Mouse (Mus musculus) olfactory bulb, adult 2 months (tissue): ENCODE results near the gene Wdr47. TPM values are rescaled to one million over a fixed set of nuclear protein-coding genes. Genes with fewer than 3 reads are reported as not detected.

Experiments used
- H3K27ac ChIP-seq: fragments of 200-500 bp; 2 replicates; pipeline ENCODE4 v1.5.1; 2012; ENCODE audit warnings: low read depth, low read length; ENCODE audit not compliant: insufficient read depth
- H3K4me1 ChIP-seq: fragments of 200-500 bp; 2 replicates; pipeline ENCODE4 v1.6.1; 2012; ENCODE audit warnings: low read length; ENCODE audit not compliant: control insufficient read depth, insufficient read depth
- H3K4me3 ChIP-seq: fragments of 200-500 bp; 2 replicates; pipeline ENCODE4 v1.5.1; 2012; ENCODE audit warnings: mild to moderate bottlenecking, low read depth, low read length, moderate library complexity; ENCODE audit not compliant: insufficient read depth
- CTCF ChIP-seq: fragments of 200-500 bp; IDR thresholded peaks from 2 replicates; pipeline ENCODE4 v1.5.1; 2012; ENCODE audit warnings: low read depth, mild to moderate bottlenecking, low read length, moderate library complexity; ENCODE audit not compliant: insufficient read depth
- POLR2A ChIP-seq: fragments of 200-500 bp; IDR thresholded peaks from 2 replicates; pipeline ENCODE4 v1.6.1; 2012; ENCODE audit warnings: mild to moderate bottlenecking, low read depth, low read length, moderate library complexity; ENCODE audit not compliant: insufficient read depth
- WGBS: fragments of 180-500 bp; shearing (Covaris S2); methylation state at CpG from one replicate; pipeline ENCODE4 v1.1.7; 2018; 5-methylcytosine and 5-hydroxymethylcytosine counted together
- polyA plus RNA-seq: library from polyadenylated mRNA; stranded (reverse); fragments of >200 nt; gene quantifications from 2 replicates; pipeline ENCODE4 v1.2.4, GENCODE M21; 2012; ENCODE audit warnings: low replicate concordance; ENCODE audit not compliant: missing spikeins, insufficient read depth, insufficient read length

The Wdr47 gene
- 109 TPM in 1 of 2 replicates, not detected in the other for polyA plus RNA-seq

GRCm38 (mm10) chr3:108590786-108591529, at the start of gene Wdr47:
Gene Wdr47 (plus strand): TSS chr3:108591279.
- no peak for TF ChIP-seq CTCF
- peak; percentile 88 for TF ChIP-seq POLR2A
- peak within 1 kb of the TSS; percentile 92 for H3K4me3 ChIP-seq
- H3K27ac ChIP-seq = peak within 1 kb of the TSS; percentile 84
- H3K4me1 ChIP-seq = no peaks in the 10 kb centered on the region
- 5% methylated on average over 40 of the region's 44 CpGs for WGBS

- Histone ChIP-seq H3K4me3 (no peak overlapping the region), H3K27ac (no peak overlapping the region), H3K4me1 (peaks cover 2% of the 10 kb centered on the region; the same call in 1 of the 2 replicates)
- TF ChIP-seq CTCF (no peak), POLR2A (no peak)
- WGBS = 87% methylated on average over 11 of the region's 11 CpGs
These were observed 48.8 kb upstream of the Wdr47 start for GRCm38 (mm10) chr3:108542299-108542698.

GRCm38 (mm10) chr3:108554111-108554561, 36.9 kb upstream of the Wdr47 start:
- TF ChIP-seq POLR2A = no peak
- TF ChIP-seq CTCF = no peak
- peak overlapping the region; percentile 83 for H3K4me3 ChIP-seq
- H3K27ac ChIP-seq = peak overlapping the region; percentile 70
- whole genome bisulfite sequencing = under 1% methylated on average over 42 of the region's 42 CpGs
- no peaks in the 10 kb centered on the region for H3K4me1 ChIP-seq

- Histone ChIP-seq H3K4me1 (no peaks in the 10 kb centered on the region), H3K27ac (peak overlapping the region; percentile 70), H3K4me3 (peak overlapping the region; percentile 83)
- 17% methylated on average over 21 of the region's 22 CpGs for WGBS
- TF ChIP-seq CTCF (0 out of 2 replicates have a peak, but pooled peaks have one; percentile 11), POLR2A (peak; percentile 100)
These were observed 36.3 kb upstream of the Wdr47 start for GRCm38 (mm10) chr3:108554587-108555312.

- Histone ChIP-seq H3K4me1 (peaks cover 5% of the 10 kb centered on the region), H3K27ac (no peak overlapping the region), H3K4me3 (no peak overlapping the region)
- TF ChIP-seq CTCF = no peak
- TF ChIP-seq POLR2A = no peak
- 93% methylated on average over 4 of the region's 4 CpGs for WGBS
These were observed 33.2 kb upstream of the Wdr47 start for GRCm38 (mm10) chr3:108557888-108558287.

GRCm38 (mm10) chr3:108562133-108562730, 28.8 kb upstream of the Wdr47 start, which contains the start of gene Tmem167b:
Gene Tmem167b (minus strand): TSS chr3:108562466.
- H3K27ac ChIP-seq = peak within 1 kb of the TSS; percentile 87
- H3K4me1 ChIP-seq = peaks cover 5% of the 10 kb centered on the region
- TF ChIP-seq POLR2A (peak; percentile 35; the same call in 1 of the 2 replicates), CTCF (no peak)
- H3K4me3 ChIP-seq = peak within 1 kb of the TSS; percentile 92
- WGBS = under 1% methylated on average over 45 of the region's 45 CpGs

- TF ChIP-seq CTCF = no peak
- no peak for TF ChIP-seq POLR2A
- H3K27ac ChIP-seq = peak overlapping the region; percentile 77
- no peak overlapping the region for H3K4me3 ChIP-seq
- under 1% methylated on average over 15 of the region's 15 CpGs for WGBS
- peaks cover 5% of the 10 kb centered on the region for H3K4me1 ChIP-seq
These were observed 28.3 kb upstream of the Wdr47 start for GRCm38 (mm10) chr3:108562777-108563271.

GRCm38 (mm10) chr3:108563309-108563708, 27.8 kb upstream of the Wdr47 start:
- peak overlapping the region; percentile 77; the same call in 1 of the 2 replicates for H3K27ac ChIP-seq
- H3K4me3 ChIP-seq = no peak overlapping the region
- peaks cover 5% of the 10 kb centered on the region for H3K4me1 ChIP-seq
- 3% methylated on average over 4 of the region's 4 CpGs for WGBS
- no peak for TF ChIP-seq CTCF
- no peak for TF ChIP-seq POLR2A
